Mouse (Mus musculus) frontal cortex, postnatal 14 days (tissue): ENCODE measurements around the gene Gm13275.
"Not testable (repeated sequence)": the region's sequence is repeated elsewhere in the genome, so short reads cannot be mapped to it uniquely, and the experiment has no call there.

Source experiments
- DNase-seq, 2 experiments: peaks; one replicate each; pipeline ENCODE4 v3.0.0; 2022; ENCODE audit warnings: low spot score in 2 of 2

Gene Gm13275

DNA sequence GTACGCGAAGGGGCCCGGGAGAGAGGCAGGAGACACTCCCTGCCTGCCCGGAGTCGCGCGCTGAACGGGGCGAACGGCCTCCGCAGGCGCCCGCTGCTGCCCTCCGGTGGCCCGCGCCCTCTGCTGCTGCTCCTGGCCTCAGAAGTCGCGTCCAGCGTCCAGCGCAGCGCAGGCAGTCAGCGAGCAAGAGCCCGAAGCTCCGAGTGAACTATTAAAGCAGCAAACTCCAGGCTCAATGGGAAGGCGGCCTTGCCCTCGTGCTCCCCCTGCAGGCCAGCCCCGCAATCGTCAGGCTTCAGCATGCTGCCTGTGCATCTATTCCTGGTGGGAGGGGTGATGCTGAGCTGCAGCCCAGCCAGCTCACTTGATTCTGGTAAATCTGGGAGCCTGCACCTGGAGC, 2.8 kb downstream of the Gm13275 start, which contains the start of gene Gm13279:
Gene Gm13279, plus strand, starts transcription at position 301 of the 400 bp plus-strand sequence.
- DNase-seq: not testable (repeated sequence)

DNA sequence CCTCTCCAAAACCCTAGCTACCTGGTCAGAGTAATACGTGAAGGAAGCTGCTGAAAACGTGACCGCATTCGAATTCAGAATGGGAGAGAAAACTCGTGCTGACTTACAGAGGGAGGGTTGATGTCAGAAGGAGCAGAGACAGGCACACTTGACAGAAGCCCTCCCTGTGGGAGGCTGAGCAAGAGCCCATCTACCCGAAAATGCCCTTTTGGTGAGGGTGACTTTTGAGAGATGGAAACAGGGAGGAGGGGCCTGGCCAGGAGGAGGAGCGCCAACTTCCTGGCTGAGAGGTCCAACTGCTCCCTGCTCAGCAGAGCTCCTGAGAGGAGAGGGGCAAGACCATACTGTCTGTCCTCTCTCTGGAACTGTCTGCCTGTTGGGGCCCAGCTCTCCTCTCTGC, 5.1 kb downstream of the Gm13275 start, which contains the start of gene Gm13285:
Gene Gm13285, plus strand, starts transcription at position 301 of the 400 bp plus-strand sequence.
- not testable (repeated sequence) for DNase-seq

DNA sequence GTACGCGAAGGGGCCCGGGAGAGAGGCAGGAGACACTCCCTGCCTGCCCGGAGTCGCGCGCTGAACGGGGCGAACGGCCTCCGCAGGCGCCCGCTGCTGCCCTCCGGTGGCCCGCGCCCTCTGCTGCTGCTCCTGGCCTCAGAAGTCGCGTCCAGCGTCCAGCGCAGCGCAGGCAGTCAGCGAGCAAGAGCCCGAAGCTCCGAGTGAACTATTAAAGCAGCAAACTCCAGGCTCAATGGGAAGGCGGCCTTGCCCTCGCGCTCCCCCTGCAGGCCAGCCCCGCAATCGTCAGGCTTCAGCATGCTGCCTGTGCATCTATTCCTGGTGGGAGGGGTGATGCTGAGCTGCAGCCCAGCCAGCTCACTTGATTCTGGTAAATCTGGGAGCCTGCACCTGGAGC, 8.7 kb downstream of the Gm13275 start, which contains the start of gene Gm13287:
Gene Gm13287, plus strand, starts transcription at position 301 of the 400 bp plus-strand sequence.
- not testable (repeated sequence) for DNase-seq

DNA sequence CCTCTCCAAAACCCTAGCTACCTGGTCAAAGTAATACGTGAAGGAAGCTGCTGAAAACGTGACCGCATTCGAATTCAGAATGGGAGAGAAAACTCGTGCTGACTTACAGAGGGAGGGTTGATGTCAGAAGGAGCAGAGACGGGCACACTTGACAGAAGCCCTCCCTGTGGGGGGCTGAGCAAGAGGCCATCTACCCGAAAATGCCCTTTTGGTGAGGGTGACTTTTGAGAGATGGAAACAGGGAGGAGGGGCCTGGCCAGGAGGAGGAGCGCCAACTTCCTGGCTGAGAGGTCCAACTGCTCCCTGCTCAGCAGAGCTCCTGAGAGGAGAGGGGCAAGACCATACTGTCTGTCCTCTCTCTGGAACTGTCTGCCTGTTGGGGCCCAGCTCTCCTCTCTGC, 10.9 kb downstream of the Gm13275 start, which contains the start of gene Gm13288:
Gene Gm13288, plus strand, starts transcription at position 301 of the 400 bp plus-strand sequence.
- DNase-seq: not testable (repeated sequence)

DNA sequence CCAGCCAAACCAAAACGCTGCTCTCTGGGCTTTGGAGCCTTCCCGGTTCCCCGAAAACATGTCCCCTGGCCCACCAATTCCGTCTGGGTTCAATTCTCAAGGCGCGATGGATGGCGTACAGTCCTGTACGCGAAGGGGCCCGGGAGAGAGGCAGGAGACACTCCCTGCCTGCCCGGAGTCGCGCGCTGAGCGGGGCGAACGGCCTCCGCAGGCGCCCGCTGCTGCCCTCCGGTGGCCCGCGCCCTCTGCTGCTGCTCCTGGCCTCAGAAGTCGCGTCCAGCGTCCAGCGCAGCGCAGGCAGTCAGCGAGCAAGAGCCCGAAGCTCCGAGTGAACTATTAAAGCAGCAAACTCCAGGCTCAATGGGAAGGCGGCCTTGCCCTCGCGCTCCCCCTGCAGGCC, 11.5 kb downstream of the Gm13275 start:
- DNase-seq: peak in 1 of 2 experiments; percentile 7

DNA sequence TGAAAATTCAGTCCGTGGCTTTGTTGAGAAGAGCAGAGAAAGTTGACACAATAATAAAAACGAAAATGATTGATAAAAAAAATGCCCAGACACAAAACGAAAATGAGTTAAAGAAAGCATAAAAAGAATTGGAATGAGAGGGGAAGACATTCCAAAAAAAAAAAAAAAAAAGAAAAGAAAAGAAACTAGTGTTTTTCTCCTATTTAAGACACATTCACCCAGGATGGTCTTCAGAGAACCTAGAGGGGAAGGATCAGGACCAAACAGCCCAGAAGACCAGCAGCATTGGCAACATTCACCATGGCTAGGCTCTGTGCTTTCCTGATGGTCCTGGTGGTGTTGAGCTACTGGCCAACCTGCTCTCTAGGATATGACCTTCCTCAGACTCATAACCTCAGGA, 21.6 kb downstream of the Gm13275 start, which contains the start of gene Ifna7:
Gene Ifna7, plus strand, starts transcription at position 301 of the 400 bp plus-strand sequence.
- no peak for DNase-seq

DNA sequence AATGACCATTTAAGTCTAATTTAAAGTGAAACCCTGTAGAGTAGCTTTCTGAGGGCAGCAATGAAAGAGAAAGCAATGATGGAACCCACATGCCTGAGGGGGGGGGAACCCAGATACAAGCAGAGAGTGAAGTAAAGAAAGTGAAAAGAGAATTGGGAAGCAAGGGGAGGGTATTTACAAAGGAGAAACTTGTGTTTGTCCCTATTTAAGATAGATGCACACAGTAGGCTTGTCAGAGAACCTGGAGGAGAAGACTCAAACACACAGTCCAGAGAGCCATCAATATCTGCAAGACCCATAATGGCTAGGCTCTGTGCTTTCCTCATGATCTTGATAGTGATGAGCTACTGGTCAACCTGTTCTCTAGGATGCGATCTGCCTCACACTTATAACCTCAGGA, 25.4 kb downstream of the Gm13275 start, which contains the start of gene Ifna11:
Gene Ifna11, plus strand, starts transcription at position 301 of the 400 bp plus-strand sequence.
- DNase-seq: no peak

DNA sequence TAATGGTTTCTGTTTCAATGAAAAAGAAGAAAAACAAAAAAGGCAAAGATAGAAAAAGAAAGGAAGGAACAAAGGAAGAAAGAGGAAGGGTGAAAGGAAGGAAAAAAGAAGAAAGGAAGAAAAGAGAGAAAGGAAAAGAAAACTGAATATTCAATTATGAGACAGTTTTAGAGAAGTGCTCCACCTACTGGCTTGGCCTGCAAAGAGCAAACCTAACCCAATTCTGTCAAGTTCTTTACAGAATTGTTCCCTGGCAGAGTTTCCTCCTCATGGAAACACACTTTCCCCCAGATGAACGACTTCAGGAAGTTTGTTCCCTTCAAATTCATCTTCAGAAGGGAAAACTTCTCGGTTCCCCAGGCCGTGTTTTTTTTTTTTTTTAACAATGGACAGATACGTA, 28.7 kb downstream of the Gm13275 start:
- DNase-seq: peak in 1 of 2 experiments; percentile 9

DNA sequence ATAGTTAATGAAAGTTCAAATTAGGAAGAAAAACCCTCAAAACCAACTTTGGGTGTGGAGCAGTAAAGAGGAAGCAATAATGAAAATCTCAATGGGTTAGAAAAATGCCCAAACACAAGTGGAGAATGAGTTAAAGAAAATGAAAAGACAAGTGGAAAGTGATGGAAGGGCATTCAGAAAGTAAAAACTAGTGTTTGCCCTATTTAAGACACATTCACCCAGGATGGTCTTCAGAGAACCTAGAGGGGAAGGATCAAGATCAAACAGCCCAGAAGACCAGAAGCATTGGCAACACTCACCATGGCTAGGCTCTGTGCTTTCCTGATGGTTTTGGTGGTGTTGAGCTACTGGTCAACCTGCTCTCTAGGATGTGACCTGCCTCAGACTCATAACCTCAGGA, 32.8 kb downstream of the Gm13275 start, which contains the start of gene Ifna6:
Gene Ifna6, plus strand, starts transcription at position 301 of the 400 bp plus-strand sequence.
- DNase-seq: not testable (repeated sequence)

DNA sequence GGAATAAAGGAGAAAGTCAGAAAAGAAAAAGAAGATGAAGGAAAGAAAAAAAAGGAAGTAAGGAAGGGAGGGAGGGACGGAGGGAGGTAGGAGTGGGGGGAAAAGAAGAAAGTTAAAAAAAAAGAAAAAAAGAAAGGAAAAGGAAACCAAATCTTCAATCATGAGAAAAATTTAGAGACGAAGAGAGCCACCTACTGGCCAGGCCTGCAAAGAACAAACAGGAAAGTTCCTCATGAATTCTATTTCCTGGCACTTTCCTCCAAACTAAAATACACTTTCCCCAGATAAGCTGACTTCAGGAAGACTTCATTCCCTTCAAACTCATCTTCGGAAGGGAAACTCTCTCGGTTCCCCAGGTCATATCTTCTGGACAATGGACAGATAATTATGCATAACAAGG, 36.2 kb downstream of the Gm13275 start:
- DNase-seq: peak in 1 of 2 experiments; percentile 39

DNA sequence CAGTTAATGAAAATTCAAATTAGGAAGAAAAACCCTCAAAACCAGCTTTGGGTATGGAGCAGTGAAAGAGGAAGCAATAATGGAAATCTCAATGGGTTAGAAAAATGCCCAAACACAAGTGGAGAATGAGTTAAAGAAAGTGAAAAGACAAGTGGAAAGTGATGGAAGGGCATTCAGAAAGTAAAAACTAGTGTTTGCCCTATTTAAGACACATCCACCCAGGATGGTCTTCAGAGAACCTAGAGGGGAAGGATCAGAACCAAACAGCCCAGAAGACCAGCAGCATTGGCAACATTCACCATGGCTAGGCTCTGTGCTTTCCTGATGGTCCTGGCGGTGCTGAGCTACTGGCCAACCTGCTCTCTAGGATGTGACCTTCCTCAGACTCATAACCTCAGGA, 40.9 kb downstream of the Gm13275 start, which contains the start of gene Ifna5:
Gene Ifna5, plus strand, starts transcription at position 301 of the 400 bp plus-strand sequence.
- not testable (repeated sequence) for DNase-seq

DNA sequence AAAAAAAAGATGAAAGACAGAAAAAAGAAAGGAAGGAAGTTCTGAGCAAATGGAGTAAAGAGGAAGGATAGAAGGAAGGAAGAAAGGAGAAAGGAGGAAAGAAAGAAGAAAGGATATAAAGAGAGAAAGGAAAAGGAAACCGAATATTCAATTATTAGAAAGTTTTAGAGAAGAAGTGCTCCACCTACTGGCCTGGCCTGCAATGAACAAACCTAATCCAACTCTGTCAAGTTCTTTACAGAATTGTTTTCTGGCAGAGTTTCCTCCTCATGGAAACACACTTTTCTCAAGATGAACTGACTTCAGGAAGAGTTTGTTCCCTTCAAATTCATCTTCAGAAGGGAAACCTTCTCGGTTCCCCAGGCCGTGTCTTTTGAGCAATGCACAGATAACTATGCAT, 44.5 kb downstream of the Gm13275 start:
- DNase-seq: no peak

DNA sequence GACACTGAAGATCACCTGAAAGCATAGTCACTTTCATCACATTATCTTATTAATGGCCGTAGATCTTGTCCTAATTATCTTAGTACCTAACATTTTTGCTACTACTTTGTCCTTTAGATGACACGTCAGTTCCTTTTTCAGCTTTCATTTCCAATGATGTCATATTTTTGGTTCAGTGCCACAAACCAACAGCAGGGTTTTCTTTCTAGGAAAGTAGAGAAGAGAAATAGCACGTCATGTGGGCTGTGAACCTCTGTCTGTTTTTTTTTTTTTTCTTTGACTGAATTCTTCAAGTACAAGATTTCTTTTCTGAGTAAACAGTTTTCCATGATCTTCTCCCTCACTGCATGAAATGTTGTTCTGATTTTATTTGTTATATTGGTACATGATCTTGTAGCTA, 45.8 kb downstream of the Gm13275 start:
- DNase-seq: no peak

DNA sequence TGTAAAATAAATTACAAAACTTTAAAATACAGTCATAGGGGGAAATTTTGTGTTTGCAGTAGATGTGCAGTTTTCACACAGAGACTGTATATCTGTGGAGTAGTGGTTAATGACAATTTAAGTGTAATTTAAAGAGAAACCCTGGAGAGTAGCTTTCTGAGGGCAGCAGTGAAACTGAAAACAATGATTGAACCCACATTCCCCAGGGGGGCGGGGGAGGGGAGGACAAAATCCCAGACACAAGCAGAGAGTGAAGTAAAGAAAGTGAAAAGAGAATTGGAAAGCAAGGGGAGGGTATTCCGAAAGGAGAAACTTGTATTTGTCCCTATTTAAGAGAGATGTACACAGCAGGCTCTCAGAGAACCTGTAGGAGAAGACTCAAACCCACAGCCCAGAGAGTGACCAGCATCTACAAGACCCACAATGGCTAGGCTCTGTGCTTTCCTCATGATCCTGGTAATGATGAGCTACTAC, 47.2 kb downstream of the Gm13275 start, which contains the start of gene Ifna4:
Gene Ifna4, plus strand, starts transcription at position 424 of the 474 bp plus-strand sequence.
- no peak for DNase-seq
